Mouse (Mus musculus) stomach, postnatal 0 days (tissue): ENCODE data around the gene Btbd2. TPM values are rescaled to one million over a fixed set of nuclear protein-coding genes. Genes with fewer than 3 reads are reported as not detected.

Experiments used
- ATAC-seq: fragments of 200-750 bp; cut with Nextera tagmentation; 2 replicates; pipeline ENCODE4 v1.8.0; 2017; ENCODE audit not compliant: low FRiP score, low TSS enrichment
- DNase-seq: peaks from one replicate; pipeline ENCODE4 v3.0.0-alpha.2; 2016; ENCODE audit warnings: low spot score
- H3K27ac ChIP-seq: fragments of 300-500 bp; sonication (generic); replicated peaks from 2 replicates; pipeline ENCODE4 v1.5.1; 2014; ENCODE audit warnings: mild to moderate bottlenecking, control low read depth
- H3K27me3 ChIP-seq: fragments of 300-500 bp; sonication (generic); 2 replicates; pipeline ENCODE4 v1.6.1; 2014; ENCODE audit warnings: low read length; ENCODE audit not compliant: control insufficient read depth, insufficient read depth
- H3K36me3 ChIP-seq: fragments of 300-500 bp; sonication (generic); 2 replicates; pipeline ENCODE4 v1.6.1; 2014; ENCODE audit warnings: low read length, mixed read lengths; ENCODE audit not compliant: control insufficient read depth, insufficient read depth
- H3K4me1 ChIP-seq: fragments of 300-500 bp; sonication (generic); replicated peaks from 2 replicates; pipeline ENCODE4 v1.6.1; 2014; ENCODE audit warnings: antibody characterized with exemption; ENCODE audit not compliant: control insufficient read depth, insufficient read depth
- H3K4me2 ChIP-seq: fragments of 300-500 bp; sonication (generic); replicated peaks from 2 replicates; pipeline ENCODE4 v1.6.1; 2014; ENCODE audit warnings: low read depth, mild to moderate bottlenecking, control low read depth, moderate library complexity
- H3K4me3 ChIP-seq: fragments of 300-500 bp; sonication (generic); 2 replicates; pipeline ENCODE4 v1.5.1; 2014; ENCODE audit warnings: low read depth, low read length, control low read depth
- H3K9ac ChIP-seq: fragments of 300-500 bp; sonication (generic); 2 replicates; pipeline ENCODE4 v1.6.1; 2014; ENCODE audit warnings: mild to moderate bottlenecking, low read length, control low read depth, mixed read lengths
- H3K9me3 ChIP-seq: fragments of 300-500 bp; sonication (generic); 2 replicates; pipeline ENCODE4 v1.6.1; 2016; ENCODE audit warnings: low read length; ENCODE audit not compliant: control insufficient read depth
- CTCF ChIP-seq: IDR thresholded peaks from 2 replicates; pipeline ENCODE4 v1.5.1; 2016; ENCODE audit warnings: antibody characterized with exemption, low read depth, mild to moderate bottlenecking, moderate library complexity
- EP300 ChIP-seq: optimal IDR thresholded peaks from 2 replicates; pipeline ENCODE3; 2016; ENCODE audit warnings: antibody characterized with exemption
- WGBS: fragments of 180-500 bp; shearing (Covaris S2); extraction: QIAGEN DNeasy Blood & Tissue Kit; methylation state at CpG from one replicate; pipeline ENCODE4 v1.1.7; 2014; 5-methylcytosine and 5-hydroxymethylcytosine counted together
- polyA plus RNA-seq: library from polyadenylated mRNA; unstranded; fragments of >200 nt; fragmentation: Nextera tagmentation; extraction: Ambion mirVana; gene quantifications from 2 replicates; pipeline ENCODE4 v1.2.1, GENCODE M21; 2015

Gene Btbd2
- polyA plus RNA-seq, 1 experiment from 2014 or later, result 28.3 TPM

DNA sequence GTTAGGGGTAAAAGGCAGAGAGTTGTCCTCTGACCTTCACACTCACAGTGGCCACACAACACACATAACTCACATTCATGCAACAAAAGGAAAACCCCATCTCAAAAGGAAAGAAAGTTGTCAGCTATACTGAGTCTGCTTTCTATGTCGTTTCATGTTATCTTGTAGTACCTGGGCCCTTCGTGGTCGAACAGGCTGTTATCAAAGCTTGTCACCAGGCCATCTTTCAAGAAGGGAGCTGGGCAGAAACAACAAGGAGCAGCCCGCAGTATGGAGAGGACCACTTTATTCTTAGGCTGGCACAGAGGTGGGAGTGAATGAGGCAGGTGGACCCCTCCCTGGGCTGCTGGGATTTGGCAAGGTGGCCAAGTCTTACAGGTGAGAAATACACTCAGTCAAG lies 28.1 kb upstream of the Btbd2 start:
- H3K4me1 ChIP-seq, result no peaks in the 10 kb centered on the region
- ATAC-seq (no peak), DNase-seq (no peak)
- H3K9ac ChIP-seq, result no peak overlapping the region
- no peaks in the 10 kb centered on the region for H3K27me3 ChIP-seq
- 65% methylated on average over 4 of the region's 4 CpGs for WGBS
- no peak overlapping the region for H3K4me2 ChIP-seq
- peaks cover 23% of the 10 kb centered on the region for H3K36me3 ChIP-seq
- H3K9me3 ChIP-seq, result no peaks in the 10 kb centered on the region
- H3K4me3 ChIP-seq, result no peak overlapping the region
- no peak for TF ChIP-seq EP300
- no peak for TF ChIP-seq CTCF
- H3K27ac ChIP-seq, result no peak overlapping the region

DNA sequence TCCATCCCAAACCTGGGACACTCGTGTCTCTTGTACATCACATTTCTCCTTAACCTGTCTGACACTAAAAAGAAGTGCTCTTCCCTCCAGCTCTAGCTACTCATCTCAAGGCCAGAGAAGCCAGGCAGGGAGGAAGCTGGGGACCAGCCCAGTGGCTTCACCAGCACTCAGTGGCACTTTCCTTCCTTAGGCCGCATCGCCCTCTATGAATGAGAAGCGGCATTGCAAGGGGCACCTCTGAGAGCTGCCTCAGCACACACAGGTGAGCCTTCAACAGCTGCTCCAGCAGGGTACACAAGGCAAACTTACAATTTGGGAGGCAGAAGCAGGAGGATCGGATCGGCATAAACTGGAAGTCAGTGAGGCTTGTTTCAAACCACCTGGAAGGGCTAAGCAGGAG lies 27.3 kb upstream of the Btbd2 start:
- no peak overlapping the region for H3K27ac ChIP-seq
- DNase-seq, result peak; percentile 80
- 55% methylated on average over 6 of the region's 6 CpGs for WGBS
- peak; percentile 43; the same call in 1 of the 2 replicates for ATAC-seq
- no peak overlapping the region for H3K4me3 ChIP-seq
- H3K9ac ChIP-seq, result no peak overlapping the region
- H3K4me1 ChIP-seq, result peaks cover 2% of the 10 kb centered on the region
- H3K27me3 ChIP-seq, result no peaks in the 10 kb centered on the region
- no peak overlapping the region for H3K4me2 ChIP-seq
- no peaks in the 10 kb centered on the region for H3K9me3 ChIP-seq
- H3K36me3 ChIP-seq, result peaks cover 16% of the 10 kb centered on the region
- TF ChIP-seq EP300 (no peak), CTCF (peak; percentile 93)

DNA sequence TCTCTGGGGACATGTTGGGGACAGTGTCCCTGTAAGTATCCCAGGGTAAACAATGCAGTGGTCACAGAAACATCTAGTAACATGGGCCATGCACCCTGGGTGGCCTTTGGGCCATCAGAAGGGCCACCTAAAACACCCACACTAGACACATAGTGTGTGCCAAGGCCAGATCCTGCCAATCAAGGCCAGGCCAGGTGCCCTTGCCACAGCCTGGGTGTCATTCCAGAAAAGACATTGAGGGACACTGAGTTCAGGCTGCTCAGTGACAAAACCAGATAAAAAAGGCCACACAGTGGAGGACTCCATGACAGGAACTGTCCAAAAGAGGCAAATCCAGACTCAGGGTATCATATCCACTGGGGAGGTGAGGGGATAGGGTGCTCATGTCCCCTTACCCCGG lies 26.8 kb upstream of the Btbd2 start:
- Histone ChIP-seq H3K4me3 (no peak overlapping the region), H3K9me3 (no peaks in the 10 kb centered on the region), H3K4me1 (peaks cover 7% of the 10 kb centered on the region), H3K36me3 (peaks cover 15% of the 10 kb centered on the region; the same call in 1 of the 2 replicates), H3K4me2 (no peak overlapping the region), H3K9ac (no peak overlapping the region), H3K27me3 (no peaks in the 10 kb centered on the region), H3K27ac (no peak overlapping the region)
- TF ChIP-seq CTCF, result no peak
- no peak for TF ChIP-seq EP300
- WGBS, result 88% methylated on average over 1 of the region's 1 CpGs
- ATAC-seq, result no peak
- no peak for DNase-seq

DNA sequence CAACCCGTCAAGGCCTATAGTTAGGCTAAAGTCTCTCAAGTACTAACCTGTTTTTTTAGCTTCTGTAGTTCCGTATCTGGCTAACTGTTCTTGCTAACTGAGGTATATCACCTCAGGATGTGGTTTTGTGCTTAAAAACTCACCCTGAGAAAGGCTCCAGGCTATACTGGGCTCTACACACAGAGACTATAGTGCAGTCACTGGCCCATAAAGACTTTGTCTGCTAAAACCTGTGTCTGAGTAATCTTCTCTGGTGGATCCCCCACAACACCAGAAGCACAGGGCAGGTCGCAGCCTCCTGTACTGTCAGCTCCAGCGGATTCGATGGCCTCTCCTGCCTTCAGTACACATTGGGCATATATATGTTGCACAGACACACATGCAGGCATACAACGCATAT lies 25.1 kb upstream of the Btbd2 start:
- Histone ChIP-seq H3K4me2 (no peak overlapping the region), H3K36me3 (peaks cover 15% of the 10 kb centered on the region; the same call in 1 of the 2 replicates), H3K4me3 (no peak overlapping the region), H3K27ac (no peak overlapping the region), H3K9ac (no peak overlapping the region), H3K27me3 (no peaks in the 10 kb centered on the region), H3K9me3 (no peaks in the 10 kb centered on the region), H3K4me1 (peaks cover 21% of the 10 kb centered on the region)
- ATAC-seq (no peak), DNase-seq (no peak)
- no peak for TF ChIP-seq EP300
- 91% methylated on average over 6 of the region's 6 CpGs for WGBS

DNA sequence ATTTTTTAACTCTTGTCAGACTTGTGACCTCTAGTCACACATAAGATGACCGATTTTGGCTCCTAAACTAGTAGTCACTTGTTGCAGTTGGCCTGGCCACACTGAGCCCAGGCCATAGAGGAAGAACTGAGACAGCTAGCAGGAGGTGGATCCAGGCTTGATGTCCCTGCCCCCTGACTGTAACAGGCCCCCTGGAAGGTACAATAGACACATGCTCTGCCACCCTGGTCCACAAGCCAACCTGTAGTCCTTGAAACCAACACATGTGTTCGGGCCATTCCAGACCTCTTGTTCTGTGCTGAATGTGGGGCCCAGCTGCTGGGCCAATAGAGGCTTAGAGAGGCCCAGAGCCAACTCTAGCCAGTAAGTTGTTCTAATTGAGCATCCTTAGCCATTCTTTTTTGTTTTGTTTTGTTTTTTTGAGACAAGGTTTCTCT lies 23.4 kb upstream of the Btbd2 start:
- Histone ChIP-seq H3K9me3 (no peaks in the 10 kb centered on the region), H3K4me1 (peaks cover 22% of the 10 kb centered on the region), H3K4me3 (no peak overlapping the region), H3K4me2 (no peak overlapping the region), H3K27ac (peak overlapping the region; percentile 100; the same call in 1 of the 2 replicates), H3K36me3 (peaks cover 4% of the 10 kb centered on the region; the same call in 1 of the 2 replicates), H3K9ac (no peak overlapping the region), H3K27me3 (no peaks in the 10 kb centered on the region)
- DNase-seq (no peak), ATAC-seq (no peak)
- TF ChIP-seq CTCF (no peak), EP300 (no peak)
- 65% methylated on average over 2 of the region's 2 CpGs for WGBS

DNA sequence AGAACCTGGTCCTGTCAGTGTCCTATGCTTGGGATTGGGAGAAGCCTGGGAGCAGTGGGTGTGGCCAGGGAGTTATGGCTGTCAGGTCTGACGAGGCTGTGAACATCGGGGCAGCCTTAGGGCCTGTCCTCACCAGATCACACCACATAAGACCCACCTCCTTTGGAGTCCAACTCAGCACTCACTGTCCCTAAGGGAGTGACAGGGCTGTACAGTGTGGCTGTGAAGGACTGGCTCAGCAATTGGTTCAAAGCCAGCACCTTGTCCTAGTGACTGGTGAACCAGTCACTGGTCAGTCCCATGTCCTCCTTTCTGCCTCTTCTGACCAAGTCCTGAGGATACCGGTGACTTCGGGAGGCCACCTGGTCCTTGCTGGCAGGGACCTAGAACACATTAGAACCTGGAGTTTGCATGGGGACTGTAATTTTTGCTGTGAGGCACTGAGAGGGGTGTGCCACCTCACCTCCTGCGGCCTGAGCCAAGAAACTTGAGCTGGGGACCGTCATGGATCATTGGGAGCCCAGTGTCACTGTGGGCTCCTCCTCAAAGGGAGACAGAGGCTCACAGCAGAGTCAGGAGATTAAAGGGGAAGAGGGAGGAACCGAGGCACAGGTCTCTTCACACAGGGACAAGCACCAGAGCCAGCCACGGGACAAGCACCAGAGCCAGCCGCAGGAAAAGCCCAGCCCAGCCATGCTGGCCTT lies 22.8 kb upstream of the Btbd2 start:
- H3K9me3 ChIP-seq, result no peaks in the 10 kb centered on the region
- 50% methylated on average over 9 of the region's 9 CpGs for WGBS
- no peak overlapping the region for H3K9ac ChIP-seq
- peak overlapping the region; percentile 100 for H3K27ac ChIP-seq
- H3K4me2 ChIP-seq, result no peak overlapping the region
- H3K4me1 ChIP-seq, result peaks cover 22% of the 10 kb centered on the region
- DNase-seq, result no peak
- TF ChIP-seq EP300 (no peak), CTCF (no peak)
- H3K36me3 ChIP-seq, result no peaks in the 10 kb centered on the region
- no peak for ATAC-seq
- no peak overlapping the region for H3K4me3 ChIP-seq
- no peaks in the 10 kb centered on the region for H3K27me3 ChIP-seq
